Mouse (Mus musculus): ENCODE measurements around the gene Cryaa.

The Cryaa gene

DNA sequence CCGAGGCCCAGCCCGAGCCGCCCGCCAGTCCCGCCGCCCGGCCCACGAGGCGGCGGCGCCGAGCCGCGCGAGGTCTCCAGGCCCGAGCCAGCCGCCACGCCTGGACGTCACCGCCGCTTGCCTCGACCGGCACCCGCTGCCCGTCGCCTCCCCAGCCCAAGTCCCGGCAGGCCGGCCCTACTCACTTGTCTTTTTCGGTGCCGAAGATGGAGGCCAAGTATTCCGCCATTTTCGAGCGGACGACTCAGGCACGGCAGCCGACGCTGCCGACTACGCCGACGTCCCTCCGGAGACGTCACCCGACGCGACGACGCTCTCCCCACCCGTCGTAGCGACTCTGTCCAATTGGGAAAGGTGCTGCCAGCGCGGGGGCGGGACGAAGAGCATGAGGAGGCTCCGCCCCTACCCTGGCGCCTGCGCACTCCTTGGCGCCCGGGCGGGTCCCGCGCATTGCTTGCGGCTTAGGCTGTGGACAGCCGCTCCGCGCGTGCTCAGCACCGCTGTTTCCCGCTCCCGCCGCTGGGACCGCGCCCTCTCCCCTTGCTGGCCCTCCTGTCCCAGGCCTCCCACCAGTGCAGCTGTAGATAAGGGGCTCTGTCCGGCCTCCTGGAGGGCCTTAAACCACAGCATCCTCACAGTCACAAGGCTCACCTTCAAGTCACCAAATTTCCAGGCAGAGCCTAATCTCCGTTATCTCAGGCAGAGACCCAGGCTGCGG is 19.0 kb upstream of the Cryaa start, which contains the start of gene U2af1:
TSS of gene U2af1 (minus strand) at position 425 of the 718 bp plus-strand sequence.
- intact Hi-C loops (cut with DNase I): no loop called here

DNA sequence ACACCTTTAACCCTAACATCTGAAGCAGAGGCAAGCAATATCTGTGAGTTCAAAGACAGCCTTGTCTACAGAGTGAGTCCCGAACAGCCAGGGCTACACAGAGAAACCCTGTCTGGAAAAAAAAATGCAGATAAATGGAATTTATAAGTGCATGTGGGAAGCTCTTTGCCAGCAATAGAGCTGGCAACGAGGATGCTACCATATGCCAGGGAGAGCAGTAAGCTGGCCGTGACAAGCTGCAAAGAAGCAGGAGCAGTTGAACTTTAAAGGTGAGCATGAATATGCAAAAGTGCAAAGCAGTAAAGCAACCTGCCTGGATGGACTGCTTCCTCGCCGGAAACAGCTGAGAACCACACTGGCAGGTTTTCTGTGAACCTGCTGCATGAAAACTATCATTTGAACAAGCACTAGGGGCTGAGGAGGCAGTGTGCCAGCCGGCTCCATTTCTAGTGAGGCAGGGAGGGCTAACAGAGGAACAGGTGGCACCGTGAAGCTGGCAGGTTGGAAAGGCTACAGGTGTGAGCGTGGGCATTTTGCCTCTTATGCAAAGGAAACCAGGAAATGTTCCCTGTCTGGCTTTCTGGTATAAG is 16.9 kb upstream of the Cryaa start:
- intact Hi-C loops (cut with DNase I): loop anchor here (5.0 to 10.0 kb wide), 2 partner anchors 133 to 326 kb away; no protein-coding TSS in a partner anchor

DNA sequence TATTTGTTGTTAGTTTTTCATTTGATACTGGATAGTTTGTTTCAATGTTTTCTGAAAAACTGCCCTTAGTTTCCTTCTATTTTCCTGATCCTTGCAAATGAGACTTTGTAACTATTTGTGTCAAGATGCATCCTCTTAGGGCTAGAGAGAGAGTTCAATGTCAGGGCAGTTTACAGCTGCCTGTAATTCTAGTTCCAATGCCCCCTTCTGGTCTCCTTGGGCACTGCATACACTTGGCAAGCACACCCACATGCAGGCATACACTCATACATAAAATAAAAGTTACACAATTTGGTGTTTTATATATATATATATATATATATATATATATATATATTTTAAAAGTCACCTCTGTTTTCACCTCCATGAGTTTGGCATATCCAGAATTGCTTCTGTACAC is 14.8 kb upstream of the Cryaa start:
- intact Hi-C loops (cut with DNase I): loop anchor here (5.0 to 10.0 kb wide), 2 partner anchors 136 to 328 kb away; no protein-coding TSS in a partner anchor

DNA sequence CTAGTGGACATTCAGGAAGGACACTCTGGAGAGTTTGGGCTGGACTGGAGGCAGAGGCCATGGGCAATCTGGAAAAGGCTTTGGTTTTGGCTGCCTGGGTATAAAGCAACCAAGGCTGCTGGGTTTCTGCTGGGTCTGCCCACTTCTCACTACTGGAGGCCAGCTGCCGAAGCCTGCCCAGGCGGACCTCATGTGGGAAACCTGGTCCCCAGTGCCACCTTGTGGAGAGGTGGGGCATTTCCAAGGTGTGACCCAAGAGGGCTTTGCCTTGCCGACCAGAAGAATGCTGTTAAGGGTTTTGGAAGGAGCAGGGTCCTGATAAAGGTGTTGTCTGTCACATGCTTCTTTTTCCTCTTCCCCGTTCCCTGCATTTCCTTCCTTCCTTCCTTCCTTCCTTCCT is 12.8 kb upstream of the Cryaa start:
- intact Hi-C loops (cut with DNase I): loop anchor here (5.0 to 10.0 kb wide), 2 partner anchors 137 to 330 kb away; no protein-coding TSS in a partner anchor

GRCm38 (mm10) chr17:31668306-31668705 is 9.3 kb upstream of the Cryaa start:
- intact Hi-C loops (cut with DNase I): loop anchor here (10.0 kb wide), 1 partner anchor 334 kb away; no protein-coding TSS in a partner anchor

DNA sequence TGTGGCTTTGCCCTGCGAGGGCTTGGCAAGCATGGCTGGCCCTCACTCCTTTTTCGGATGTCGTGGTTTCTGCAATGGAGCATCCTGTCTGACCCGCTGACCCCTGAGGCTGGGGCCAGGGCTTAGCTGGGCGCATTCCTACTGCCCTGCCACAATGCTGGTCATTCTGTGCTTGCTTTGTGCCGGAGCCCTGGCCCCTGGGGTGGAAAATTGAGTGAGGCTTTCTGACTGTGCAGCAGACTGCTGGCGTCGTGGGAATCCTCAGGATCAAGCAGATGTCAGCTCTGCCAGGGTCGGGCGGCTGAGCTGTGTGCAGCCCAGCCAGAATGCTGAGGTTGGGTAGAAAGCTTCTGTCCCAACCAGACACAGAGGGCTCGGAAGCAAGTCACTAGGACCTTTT is 7.4 kb upstream of the Cryaa start:
- intact Hi-C loops (cut with DNase I): no loop called here

GRCm38 (mm10) chr17:31671698-31672097 is 5.9 kb upstream of the Cryaa start:
- intact Hi-C loops (cut with DNase I): no loop called here

DNA sequence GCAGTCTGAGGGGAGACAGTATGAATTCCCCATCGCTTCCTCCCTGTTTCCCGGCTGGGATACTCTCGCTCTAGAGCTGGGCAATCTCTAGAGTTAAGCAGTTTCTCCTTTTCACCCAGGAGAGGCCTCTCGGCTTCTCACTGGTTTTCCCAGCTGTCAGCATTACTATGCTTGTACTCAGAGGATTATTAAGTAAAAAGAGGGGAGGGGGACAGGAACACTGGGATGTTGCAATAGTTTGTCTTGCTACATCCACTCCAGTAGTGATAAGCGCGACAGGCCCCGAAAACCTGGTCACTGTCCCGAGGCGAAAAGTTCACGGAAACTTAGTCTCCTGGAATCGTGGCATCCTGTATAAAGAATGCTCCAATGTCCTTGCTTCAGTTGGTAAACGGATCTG is 5.3 kb upstream of the Cryaa start:
- intact Hi-C loops (cut with DNase I): no loop called here

DNA sequence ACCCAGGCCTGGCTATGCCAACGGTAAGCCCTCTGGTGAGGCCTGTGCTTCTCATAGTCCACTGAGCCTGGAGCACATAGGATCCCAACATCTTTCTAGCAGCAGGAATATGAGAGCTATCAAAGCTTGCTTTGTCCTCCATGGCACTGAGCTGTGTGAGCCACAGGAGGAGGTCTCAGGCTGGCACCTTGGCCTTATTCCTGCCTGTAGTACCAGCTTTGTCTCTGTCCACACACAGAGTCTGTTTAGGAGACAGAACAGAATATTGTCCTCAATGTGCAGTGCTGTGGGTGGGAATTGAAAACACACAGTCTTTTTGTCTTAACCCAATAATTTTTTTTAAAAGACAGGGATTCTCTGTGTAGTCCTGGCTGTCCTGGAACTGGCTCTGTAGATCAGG is 3.2 kb upstream of the Cryaa start:
- intact Hi-C loops (cut with DNase I): no loop called here

DNA sequence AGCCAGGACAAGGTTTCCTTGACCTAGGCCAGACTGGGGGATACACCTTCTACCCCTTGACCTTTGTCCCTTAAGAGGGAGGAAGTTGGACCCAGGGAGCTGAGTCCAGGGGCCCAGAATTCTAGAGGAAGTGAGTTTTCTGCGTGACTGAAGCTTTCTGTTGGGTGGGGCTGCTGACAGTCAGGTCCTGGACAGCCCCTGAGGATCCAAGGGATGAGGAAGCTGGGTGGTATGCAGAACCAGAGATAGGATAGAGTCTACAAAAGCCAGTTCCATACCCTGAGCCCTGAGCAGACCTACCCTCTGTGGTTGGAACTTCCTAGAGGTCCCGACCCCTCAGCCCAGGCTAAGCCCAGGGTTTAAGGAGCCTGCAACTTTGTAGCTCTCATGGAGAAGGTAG is 2.8 kb downstream of the Cryaa start:
- intact Hi-C loops (cut with DNase I): no loop called here

GRCm38 (mm10) chr17:31685514-31686224 is 8.1 kb downstream of the Cryaa start:
- intact Hi-C loops (cut with DNase I): loop anchor here (2.0 kb wide), 2 partner anchors 339 to 387 kb away; no protein-coding TSS in a partner anchor

DNA sequence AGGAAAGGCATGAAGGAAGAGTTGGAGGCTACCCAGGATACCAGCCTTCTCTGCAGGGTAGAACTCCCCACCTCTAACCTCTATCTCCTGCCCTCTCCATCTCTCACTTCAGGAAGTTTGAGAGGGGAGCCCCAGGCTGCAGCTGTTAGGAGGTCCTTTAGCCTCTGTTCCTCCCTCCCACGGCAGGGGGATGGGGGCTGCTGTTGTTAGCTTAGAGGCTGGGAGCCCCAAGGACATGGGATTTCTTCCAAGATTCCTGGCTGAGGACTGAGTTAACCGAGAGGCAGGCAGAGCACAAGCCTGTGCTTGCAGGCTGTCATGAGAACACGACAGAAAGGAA is 8.6 kb downstream of the Cryaa start:
- intact Hi-C loops (cut with DNase I): no loop called here

DNA sequence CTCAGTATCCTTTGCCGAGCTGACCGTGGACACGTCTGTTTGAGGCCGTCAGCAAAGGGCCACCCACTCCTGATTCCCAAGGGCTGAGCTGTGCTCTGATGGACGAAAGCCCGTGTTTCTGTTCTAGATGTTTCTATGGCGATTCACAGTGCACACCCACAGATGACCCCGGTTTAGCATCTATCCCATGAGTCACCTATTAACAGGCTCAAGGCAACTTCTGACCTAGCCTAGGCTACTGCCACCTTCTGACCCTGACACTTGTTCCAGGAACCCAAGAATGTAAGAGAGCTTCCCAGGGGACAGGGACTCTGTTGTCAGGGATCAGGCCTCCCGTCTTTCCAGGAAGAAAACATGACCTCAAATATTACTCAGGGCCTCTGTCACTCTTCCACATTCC is 10.5 kb downstream of the Cryaa start:
- intact Hi-C loops (cut with DNase I): loop anchor here (2.0 kb wide), 1 partner anchor 165 kb away; no protein-coding TSS in a partner anchor

GRCm38 (mm10) chr17:31689606-31690005 is 12.0 kb downstream of the Cryaa start:
- intact Hi-C loops (cut with DNase I): loop anchor here (2.0 to 10.0 kb wide), 2 partner anchors 75 to 163 kb away; no protein-coding TSS in a partner anchor

- intact Hi-C loops (cut with DNase I): loop anchor here (10.0 kb wide), 1 partner anchor 72 kb away; no protein-coding TSS in a partner anchor
Observed at GRCm38 (mm10) chr17:31692918-31693317, 15.3 kb downstream of the Cryaa start.

- intact Hi-C loops (cut with DNase I): loop anchor here (10.0 kb wide), 1 partner anchor 71 kb away; no protein-coding TSS in a partner anchor
Observed at GRCm38 (mm10) chr17:31693330-31694022, 15.9 kb downstream of the Cryaa start.

- intact Hi-C loops (cut with DNase I): loop anchor here (10.0 kb wide), 1 partner anchor 71 kb away; no protein-coding TSS in a partner anchor
Observed at GRCm38 (mm10) chr17:31694023-31694376, 16.4 kb downstream of the Cryaa start.

- intact Hi-C loops (cut with DNase I): loop anchor here (10.0 kb wide), 1 partner anchor 70 kb away; no protein-coding TSS in a partner anchor
Observed at GRCm38 (mm10) chr17:31694949-31695348, 17.3 kb downstream of the Cryaa start.

- intact Hi-C loops (cut with DNase I): loop anchor here (10.0 kb wide), 1 partner anchor 69 kb away; no protein-coding TSS in a partner anchor
Observed at GRCm38 (mm10) chr17:31695356-31695755, 17.7 kb downstream of the Cryaa start.

DNA sequence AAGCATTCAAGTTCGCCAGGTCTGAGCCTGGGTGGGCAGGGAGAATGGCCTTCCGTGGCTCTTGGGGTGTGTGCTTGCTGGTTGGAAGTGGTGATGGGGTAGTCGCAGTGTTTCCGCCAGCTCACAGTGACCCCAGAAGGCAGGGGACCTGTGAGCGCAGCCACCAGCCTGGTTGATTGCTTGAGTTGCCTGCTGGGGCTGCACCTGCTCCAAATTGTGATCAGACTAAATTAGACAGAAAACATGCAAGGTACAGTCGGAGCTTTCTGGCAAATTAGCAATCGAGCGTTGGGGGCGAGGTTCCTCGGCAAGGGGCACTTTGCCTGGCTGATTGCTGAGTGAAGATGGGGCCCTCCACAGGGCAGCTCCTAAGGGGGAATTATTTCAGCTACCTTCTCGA is 20.7 kb downstream of the Cryaa start:
- intact Hi-C loops (cut with DNase I): loop anchor here (10.0 kb wide), 1 partner anchor 66 kb away; no protein-coding TSS in a partner anchor

Data from adrenal gland (tissue).